Mouse (Mus musculus): ENCODE results near the gene Kank4. TPM values are rescaled to one million over a fixed set of nuclear protein-coding genes. Genes with fewer than 3 reads are reported as not detected.

The Kank4 gene
- polyA plus RNA-seq, 1 experiment from 2014 or later = 0.08 TPM

- Histone ChIP-seq H3K27ac (ENCODE audit: low read depth) (no peak overlapping the region), H3K27me3 (ENCODE audit: insufficient read depth, low read length) (peaks cover 11% of the 10 kb centered on the region), H3K9me3 (ENCODE audit: low read length) (no peaks in the 10 kb centered on the region), H3K4me2 (ENCODE audit: low read depth, low read length) (no peak overlapping the region), H3K4me3 (ENCODE audit: low read depth, low read length) (no peak overlapping the region), H3K4me1 (ENCODE audit: insufficient read depth) (no peaks in the 10 kb centered on the region; the same call in 1 of the 2 replicates), H3K36me3 (replicated peaks; ENCODE audit: insufficient read depth, low read length) (no peaks in the 10 kb centered on the region), H3K9ac (replicated peaks) (no peak overlapping the region)
- 80% methylated on average over 3 of the region's 3 CpGs for WGBS (ENCODE audit: insufficient replicate concordance)
- DNase-seq (no peak), ATAC-seq (no peak)
- TF ChIP-seq EP300 (IDR thresholded peaks at IDR 0.05; ENCODE audit: low read depth) (no peak), CTCF (IDR thresholded peaks at IDR 0.05; ENCODE audit: low read depth) (no peak)
These were observed 5.7 kb upstream of the Kank4 start for GRCm38 (mm10) chr4:98823047-98823446.

DNA sequence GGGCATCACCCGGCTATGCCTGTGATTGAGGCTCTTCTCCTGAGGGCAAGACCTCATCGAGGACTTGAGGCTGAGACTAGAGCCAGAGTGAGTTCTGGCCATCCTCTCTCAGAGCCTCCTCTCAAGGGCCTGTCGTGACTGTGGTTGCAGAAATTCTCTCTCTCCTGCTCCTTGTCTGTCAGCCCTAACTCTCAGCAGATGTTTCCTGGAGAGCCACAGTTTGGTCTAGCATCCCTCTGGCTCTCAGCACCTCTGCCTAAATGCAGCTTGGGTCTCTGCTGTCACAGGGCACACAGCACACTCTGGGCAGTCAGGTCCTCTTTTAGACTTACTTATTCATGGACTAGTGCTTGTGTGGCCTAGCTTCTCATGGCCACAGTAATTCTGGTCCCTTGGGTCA is 5.1 kb upstream of the Kank4 start:
- no peak overlapping the region for H3K4me3 ChIP-seq (ENCODE audit: low read depth, low read length)
- no peak for TF ChIP-seq CTCF (IDR thresholded peaks at IDR 0.05; ENCODE audit: low read depth)
- no peak for TF ChIP-seq EP300 (IDR thresholded peaks at IDR 0.05; ENCODE audit: low read depth)
- 49% methylated on average over 3 of the region's 3 CpGs for WGBS (ENCODE audit: insufficient replicate concordance)

DNA sequence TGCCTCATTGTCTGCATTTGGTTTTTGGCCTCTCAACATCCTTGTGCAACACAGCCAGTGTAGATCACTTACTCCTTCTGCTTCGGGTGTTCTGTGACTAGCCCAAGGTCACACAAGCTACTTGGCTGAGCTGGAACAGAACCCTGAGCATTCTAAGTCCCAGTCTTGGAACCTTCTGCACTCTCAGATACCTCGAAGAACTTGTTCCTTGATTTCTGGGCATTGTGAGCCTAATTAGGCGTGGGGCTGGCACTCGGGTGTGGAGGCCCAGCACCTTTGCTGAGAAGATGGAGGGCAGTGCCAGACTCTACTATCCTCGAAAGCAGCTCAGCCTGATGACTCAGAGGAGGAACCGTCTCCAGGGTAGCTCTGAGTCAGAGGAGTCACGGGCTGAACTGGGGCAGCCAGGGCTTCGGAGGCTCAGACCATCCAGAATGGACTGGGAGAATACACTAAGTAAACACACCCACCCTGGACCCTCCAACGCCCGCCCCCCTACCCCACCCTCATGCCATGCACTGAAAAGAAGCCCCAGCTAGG is 1.9 kb upstream of the Kank4 start:
- no peak for ATAC-seq
- Histone ChIP-seq H3K9me3 (ENCODE audit: low read length) (no peaks in the 10 kb centered on the region), H3K36me3 (replicated peaks; ENCODE audit: insufficient read depth, low read length) (no peaks in the 10 kb centered on the region), H3K9ac (replicated peaks) (no peak overlapping the region), H3K4me2 (ENCODE audit: low read depth, low read length) (no peak overlapping the region), H3K4me1 (ENCODE audit: insufficient read depth) (no peaks in the 10 kb centered on the region; the same call in 1 of the 2 replicates), H3K27ac (ENCODE audit: low read depth) (no peak overlapping the region), H3K27me3 (ENCODE audit: insufficient read depth, low read length) (peaks cover 38% of the 10 kb centered on the region), H3K4me3 (ENCODE audit: low read depth, low read length) (no peak overlapping the region)
- DNase-seq = no peak
- 43% methylated on average over 10 of the region's 10 CpGs for WGBS (ENCODE audit: insufficient replicate concordance)
- TF ChIP-seq EP300 (IDR thresholded peaks at IDR 0.05; ENCODE audit: low read depth) (no peak), CTCF (IDR thresholded peaks at IDR 0.05; ENCODE audit: low read depth) (no peak)

More for the DNA sequence above, 5.1 kb upstream of the Kank4 start:
- no peaks in the 10 kb centered on the region; the same call in 1 of the 2 replicates for H3K4me1 ChIP-seq (ENCODE audit: insufficient read depth)
- DNase-seq = no peak
- H3K9ac ChIP-seq (replicated peaks) = no peak overlapping the region
- ATAC-seq = no peak
- H3K9me3 ChIP-seq (ENCODE audit: low read length) = no peaks in the 10 kb centered on the region
- H3K27ac ChIP-seq (ENCODE audit: low read depth) = no peak overlapping the region
- no peak overlapping the region for H3K4me2 ChIP-seq (ENCODE audit: low read depth, low read length)
- H3K36me3 ChIP-seq (replicated peaks; ENCODE audit: insufficient read depth, low read length) = no peaks in the 10 kb centered on the region
- peaks cover 16% of the 10 kb centered on the region for H3K27me3 ChIP-seq (ENCODE audit: insufficient read depth, low read length)

DNA sequence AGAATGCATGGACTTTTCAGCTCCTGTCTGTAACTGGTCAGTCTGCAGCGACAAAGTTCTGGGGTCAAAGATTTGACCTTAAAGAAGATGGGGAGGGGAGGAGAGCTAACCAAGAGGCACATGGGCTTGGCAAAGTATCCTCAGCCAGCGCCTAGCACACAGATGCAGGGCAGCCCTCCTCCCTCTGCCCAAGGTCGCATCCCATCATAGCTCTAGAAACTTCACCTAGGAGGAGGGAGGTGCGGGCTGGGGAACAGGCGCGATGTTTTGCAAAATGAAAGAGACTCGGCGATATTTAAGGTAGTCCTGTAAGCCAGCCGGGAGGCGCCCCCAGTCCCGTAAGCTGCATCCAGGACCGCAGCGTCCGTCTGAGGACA is 542 bp downstream of the Kank4 start:
- H3K9ac ChIP-seq (replicated peaks) = peak overlapping the region; percentile 21; the same call in 1 of the 2 replicates

DNA sequence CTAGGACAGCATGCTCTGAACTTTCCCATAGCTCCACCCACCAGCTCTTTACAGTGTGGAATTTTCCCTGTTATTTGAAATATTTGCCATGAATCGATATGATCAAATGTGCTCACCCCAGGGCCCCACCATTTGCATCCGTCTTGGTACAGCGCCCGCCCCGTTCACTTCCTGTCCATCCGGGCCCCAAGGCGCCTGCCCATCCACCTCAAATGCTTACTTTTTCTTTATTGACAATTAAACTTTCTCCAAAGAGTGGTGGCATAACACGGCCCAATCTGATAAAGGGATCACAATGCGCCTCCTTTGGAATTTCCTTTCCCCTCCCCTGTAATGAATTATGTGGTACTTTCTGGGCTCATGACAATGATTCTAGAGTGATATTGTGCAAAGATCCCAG is 11.0 kb downstream of the Kank4 start:
- Histone ChIP-seq H3K36me3 (replicated peaks; ENCODE audit: insufficient read depth, low read length) (no peaks in the 10 kb centered on the region), H3K4me1 (ENCODE audit: insufficient read depth) (no peaks in the 10 kb centered on the region), H3K27ac (ENCODE audit: low read depth) (no peak overlapping the region), H3K9ac (replicated peaks) (no peak overlapping the region), H3K4me3 (ENCODE audit: low read depth, low read length) (no peak overlapping the region), H3K27me3 (ENCODE audit: insufficient read depth, low read length) (no peaks in the 10 kb centered on the region), H3K9me3 (ENCODE audit: low read length) (no peaks in the 10 kb centered on the region), H3K4me2 (ENCODE audit: low read depth, low read length) (no peak overlapping the region)
- WGBS (ENCODE audit: insufficient replicate concordance) = 62% methylated on average over 9 of the region's 9 CpGs
- ATAC-seq (no peak), DNase-seq (no peak)
- no peak for TF ChIP-seq CTCF (IDR thresholded peaks at IDR 0.05; ENCODE audit: low read depth)
- no peak for TF ChIP-seq EP300 (IDR thresholded peaks at IDR 0.05; ENCODE audit: low read depth)

More for the DNA sequence above, 542 bp downstream of the Kank4 start:
- no peak overlapping the region for H3K27ac ChIP-seq (ENCODE audit: low read depth)
- WGBS (ENCODE audit: insufficient replicate concordance) = 1% methylated on average over 14 of the region's 14 CpGs
- no peaks in the 10 kb centered on the region; the same call in 1 of the 2 replicates for H3K4me1 ChIP-seq (ENCODE audit: insufficient read depth)
- peaks cover 38% of the 10 kb centered on the region for H3K27me3 ChIP-seq (ENCODE audit: insufficient read depth, low read length)
- H3K36me3 ChIP-seq (replicated peaks; ENCODE audit: insufficient read depth, low read length) = no peaks in the 10 kb centered on the region
- H3K9me3 ChIP-seq (ENCODE audit: low read length) = no peaks in the 10 kb centered on the region
- H3K4me3 ChIP-seq (ENCODE audit: low read depth, low read length) = peak overlapping the region; percentile 48
- TF ChIP-seq CTCF (IDR thresholded peaks at IDR 0.05; ENCODE audit: low read depth) (no peak), EP300 (IDR thresholded peaks at IDR 0.05; ENCODE audit: low read depth) (no peak)
- H3K4me2 ChIP-seq (ENCODE audit: low read depth, low read length) = peak overlapping the region; percentile 81
- no peak for ATAC-seq
- no peak for DNase-seq

- Histone ChIP-seq H3K4me2 (ENCODE audit: low read depth, low read length) (no peak overlapping the region), H3K27ac (ENCODE audit: low read depth) (no peak overlapping the region), H3K4me1 (ENCODE audit: insufficient read depth) (no peaks in the 10 kb centered on the region), H3K27me3 (ENCODE audit: insufficient read depth, low read length) (no peaks in the 10 kb centered on the region), H3K36me3 (replicated peaks; ENCODE audit: insufficient read depth, low read length) (no peaks in the 10 kb centered on the region), H3K4me3 (ENCODE audit: low read depth, low read length) (no peak overlapping the region), H3K9ac (replicated peaks) (no peak overlapping the region), H3K9me3 (ENCODE audit: low read length) (no peaks in the 10 kb centered on the region)
- DNase-seq (no peak), ATAC-seq (no peak)
- no peak for TF ChIP-seq EP300 (IDR thresholded peaks at IDR 0.05; ENCODE audit: low read depth)
- TF ChIP-seq CTCF (IDR thresholded peaks at IDR 0.05; ENCODE audit: low read depth) = no peak
- 62% methylated on average over 12 of the region's 12 CpGs for WGBS (ENCODE audit: insufficient replicate concordance)
These were observed 11.9 kb downstream of the Kank4 start for GRCm38 (mm10) chr4:98805291-98806048.

Data from liver, postnatal 0 days (tissue).